Mouse (Mus musculus): ENCODE data around the gene Eif2b1.

- peak; percentile 23; the same call in 1 of the 2 replicates for TF ChIP-seq CTCF (conservative IDR thresholded peaks at IDR 0.05; ENCODE audit: low read length)
- TF ChIP-seq NANOG (IDR thresholded peaks at IDR 0.05; ENCODE audit: borderline replicate concordance, low read length), result no peak
These were observed 39.8 kb downstream of the Eif2b1 start for GRCm38 (mm10) chr5:124538813-124539792.
